Mouse (Mus musculus): ENCODE results near the gene Aldh5a1. TPM values are rescaled to one million over a fixed set of nuclear protein-coding genes. Genes with fewer than 3 reads are reported as not detected.
A peak's percentile ranks its signal among the peaks of the same experiment; 100 is the strongest.

Aldh5a1 gene
- total and polyA plus RNA-seq, 2 experiments from 2014 or later, result 15.4 to 45.8 TPM

DNA sequence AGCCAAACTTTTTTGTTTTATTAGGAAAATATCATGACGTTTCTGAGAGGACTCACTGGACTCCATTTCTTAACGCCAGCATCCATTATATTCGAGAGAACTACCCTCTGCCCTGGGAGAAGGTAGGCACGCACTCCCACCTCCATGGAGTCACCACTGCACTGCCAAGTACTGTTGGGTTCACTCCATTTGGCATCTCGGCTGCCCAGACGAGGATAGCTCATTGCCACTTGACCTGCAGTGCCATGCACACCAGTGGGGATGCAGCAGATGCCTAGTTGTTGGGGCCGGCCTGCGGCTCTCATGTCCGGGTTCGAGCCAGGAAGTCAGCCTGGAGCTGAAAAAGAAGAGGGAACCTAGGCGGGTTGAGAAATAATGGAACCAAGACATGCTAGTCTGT is 17.6 kb upstream of the Aldh5a1 start:
- H3K27me3 ChIP-seq (ENCODE audit: insufficient read depth, low read length), result no peaks in the 10 kb centered on the region
- TF ChIP-seq CTCF (IDR thresholded peaks at IDR 0.05), result no peak
- H3K4me2 ChIP-seq (ENCODE audit: low read depth, low read length, poor library complexity, severe bottlenecking), result no peak overlapping the region
- no peak overlapping the region for H3K9ac ChIP-seq (replicated peaks; ENCODE audit: low read length, poor library complexity, severe bottlenecking)
- DNase-seq (ENCODE audit: low spot score), result no peak
- no peak overlapping the region for H3K4me3 ChIP-seq (ENCODE audit: low read depth, low read length)
- ATAC-seq (ENCODE audit: low FRiP score), result no peak
- H3K4me1 ChIP-seq (ENCODE audit: insufficient read depth, low read length), result no peaks in the 10 kb centered on the region
- H3K27ac ChIP-seq (ENCODE audit: low read depth, low read length), result no peak overlapping the region
- no peaks in the 10 kb centered on the region for H3K36me3 ChIP-seq (ENCODE audit: insufficient read depth, low read length)
- H3K9me3 ChIP-seq (ENCODE audit: low read length), result no peaks in the 10 kb centered on the region
- WGBS, result 64% methylated on average over 11 of the region's 11 CpGs

DNA sequence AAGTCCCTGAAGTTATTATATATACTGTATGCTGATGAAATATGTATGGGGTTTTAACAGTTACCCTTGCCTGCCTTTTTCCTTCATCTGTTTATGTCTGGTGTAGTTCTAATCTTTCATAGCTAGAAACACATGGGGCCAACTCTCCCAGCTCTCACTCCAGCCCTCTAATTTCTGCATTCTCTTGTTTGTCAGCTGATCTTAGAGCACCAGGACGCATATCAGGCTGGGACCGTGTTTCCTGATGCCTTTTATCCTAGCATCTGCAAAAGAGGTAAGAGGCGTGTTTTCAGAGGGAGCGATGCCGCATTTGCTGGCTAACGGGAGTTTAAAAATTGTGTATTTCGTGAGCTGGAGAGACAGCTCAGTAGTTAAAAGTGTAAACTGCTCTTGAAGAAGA is 15.2 kb upstream of the Aldh5a1 start:
- WGBS, result 85% methylated on average over 7 of the region's 7 CpGs
- Histone ChIP-seq H3K27ac (ENCODE audit: low read depth, low read length) (no peak overlapping the region), H3K27me3 (ENCODE audit: insufficient read depth, low read length) (no peaks in the 10 kb centered on the region), H3K4me2 (ENCODE audit: low read depth, low read length, poor library complexity, severe bottlenecking) (no peak overlapping the region), H3K9ac (replicated peaks; ENCODE audit: low read length, poor library complexity, severe bottlenecking) (no peak overlapping the region), H3K36me3 (ENCODE audit: insufficient read depth, low read length) (no peaks in the 10 kb centered on the region), H3K9me3 (ENCODE audit: low read length) (no peaks in the 10 kb centered on the region), H3K4me3 (ENCODE audit: low read depth, low read length) (no peak overlapping the region), H3K4me1 (ENCODE audit: insufficient read depth, low read length) (no peaks in the 10 kb centered on the region)
- TF ChIP-seq CTCF (IDR thresholded peaks at IDR 0.05), result no peak
- no peak for DNase-seq (ENCODE audit: low spot score)
- no peak for ATAC-seq (ENCODE audit: low FRiP score)

DNA sequence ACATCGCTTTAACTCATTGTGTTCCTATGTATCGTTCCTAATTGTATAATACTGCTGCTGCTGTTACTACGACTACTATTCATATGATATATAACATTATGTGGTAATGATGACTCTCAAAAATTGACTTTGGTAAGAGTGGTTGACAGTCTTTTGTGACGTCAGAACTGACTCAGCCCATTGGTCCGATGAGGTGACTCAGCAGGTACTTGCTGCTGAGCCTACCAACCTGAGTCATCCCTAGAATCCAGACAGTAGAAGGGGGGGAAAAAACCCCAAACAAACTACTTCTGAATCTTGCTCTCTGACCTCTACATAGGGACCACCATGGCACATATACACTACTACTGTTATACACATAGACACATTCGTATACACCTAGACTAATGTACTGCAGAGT is 11.4 kb upstream of the Aldh5a1 start:
- Histone ChIP-seq H3K4me3 (ENCODE audit: low read depth, low read length) (no peak overlapping the region), H3K9ac (replicated peaks; ENCODE audit: low read length, poor library complexity, severe bottlenecking) (no peak overlapping the region), H3K4me2 (ENCODE audit: low read depth, low read length, poor library complexity, severe bottlenecking) (no peak overlapping the region), H3K9me3 (ENCODE audit: low read length) (no peaks in the 10 kb centered on the region), H3K27me3 (ENCODE audit: insufficient read depth, low read length) (no peaks in the 10 kb centered on the region), H3K36me3 (ENCODE audit: insufficient read depth, low read length) (no peaks in the 10 kb centered on the region), H3K4me1 (ENCODE audit: insufficient read depth, low read length) (no peaks in the 10 kb centered on the region), H3K27ac (ENCODE audit: low read depth, low read length) (no peak overlapping the region)
- TF ChIP-seq CTCF (IDR thresholded peaks at IDR 0.05), result no peak
- WGBS, result 90% methylated on average over 6 of the region's 6 CpGs
- no peak for DNase-seq (ENCODE audit: low spot score)
- no peak for ATAC-seq (ENCODE audit: low FRiP score)

GRCm38 (mm10) chr13:24947158-24947557 is 9.7 kb upstream of the Aldh5a1 start:
- DNase-seq (ENCODE audit: low spot score) (no peak), ATAC-seq (ENCODE audit: low FRiP score) (no peak)
- Histone ChIP-seq H3K36me3 (ENCODE audit: insufficient read depth, low read length) (no peaks in the 10 kb centered on the region), H3K27ac (ENCODE audit: low read depth, low read length) (no peak overlapping the region), H3K9me3 (ENCODE audit: low read length) (no peaks in the 10 kb centered on the region), H3K27me3 (ENCODE audit: insufficient read depth, low read length) (no peaks in the 10 kb centered on the region), H3K9ac (replicated peaks; ENCODE audit: low read length, poor library complexity, severe bottlenecking) (no peak overlapping the region), H3K4me2 (ENCODE audit: low read depth, low read length, poor library complexity, severe bottlenecking) (no peak overlapping the region), H3K4me1 (ENCODE audit: insufficient read depth, low read length) (no peaks in the 10 kb centered on the region), H3K4me3 (ENCODE audit: low read depth, low read length) (no peak overlapping the region)
- 87% methylated on average over 5 of the region's 5 CpGs for WGBS
- no peak for TF ChIP-seq CTCF (IDR thresholded peaks at IDR 0.05)

DNA sequence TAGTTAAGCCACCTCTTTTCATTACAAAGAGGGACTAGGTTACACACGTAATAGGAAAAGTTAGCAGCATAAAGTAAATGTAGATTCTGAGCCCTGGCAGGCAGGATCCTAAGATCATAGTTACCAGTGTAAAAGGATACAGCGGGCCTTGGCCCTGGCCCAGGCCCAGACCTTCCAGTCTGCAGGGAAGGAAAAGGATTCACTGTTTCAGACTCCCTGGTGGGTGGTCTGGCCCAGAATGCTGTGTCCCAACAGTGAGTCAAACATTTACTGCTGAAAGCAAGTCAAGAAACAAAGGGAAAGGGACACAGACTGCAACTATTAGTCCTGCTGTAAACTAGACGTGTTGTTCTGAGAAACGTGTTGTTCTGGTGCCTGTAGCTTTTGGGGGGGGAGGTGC is 8.1 kb upstream of the Aldh5a1 start:
- TF ChIP-seq CTCF (IDR thresholded peaks at IDR 0.05), result no peak
- no peak overlapping the region for H3K4me2 ChIP-seq (ENCODE audit: low read depth, low read length, poor library complexity, severe bottlenecking)
- no peaks in the 10 kb centered on the region for H3K9me3 ChIP-seq (ENCODE audit: low read length)
- no peak overlapping the region for H3K27ac ChIP-seq (ENCODE audit: low read depth, low read length)
- H3K4me1 ChIP-seq (ENCODE audit: insufficient read depth, low read length), result peaks cover 3% of the 10 kb centered on the region; the same call in 1 of the 2 replicates
- DNase-seq (ENCODE audit: low spot score) (peak; percentile 82), ATAC-seq (ENCODE audit: low FRiP score) (peak; percentile 79)
- H3K36me3 ChIP-seq (ENCODE audit: insufficient read depth, low read length), result no peaks in the 10 kb centered on the region
- WGBS, result 23% methylated on average over 4 of the region's 4 CpGs
- no peak overlapping the region for H3K9ac ChIP-seq (replicated peaks; ENCODE audit: low read length, poor library complexity, severe bottlenecking)
- no peaks in the 10 kb centered on the region for H3K27me3 ChIP-seq (ENCODE audit: insufficient read depth, low read length)
- H3K4me3 ChIP-seq (ENCODE audit: low read depth, low read length), result no peak overlapping the region

DNA sequence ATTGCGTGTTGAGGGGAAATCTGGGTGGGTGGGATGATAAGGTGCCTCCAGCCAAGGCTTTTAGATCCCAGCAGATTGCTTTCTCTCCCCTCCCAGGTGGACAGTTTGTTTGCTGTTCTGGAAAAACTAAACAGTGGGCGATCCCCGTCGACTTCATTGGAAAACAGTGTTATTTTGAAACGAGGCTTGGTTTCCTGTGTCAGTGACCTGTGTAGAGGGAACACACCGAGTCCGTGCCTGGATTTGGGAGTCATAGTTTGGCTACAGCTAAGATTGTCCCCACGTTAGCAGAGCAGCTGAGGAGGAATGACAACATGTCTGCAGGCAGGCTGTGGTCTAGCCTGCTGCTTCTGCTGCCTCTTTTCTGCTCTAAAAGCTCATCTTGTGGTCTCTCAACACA is 5.8 kb upstream of the Aldh5a1 start:
- Histone ChIP-seq H3K9me3 (ENCODE audit: low read length) (no peaks in the 10 kb centered on the region), H3K4me2 (ENCODE audit: low read depth, low read length, poor library complexity, severe bottlenecking) (no peak overlapping the region), H3K36me3 (ENCODE audit: insufficient read depth, low read length) (no peaks in the 10 kb centered on the region), H3K27me3 (ENCODE audit: insufficient read depth, low read length) (no peaks in the 10 kb centered on the region), H3K27ac (ENCODE audit: low read depth, low read length) (no peak overlapping the region), H3K4me3 (ENCODE audit: low read depth, low read length) (no peak overlapping the region), H3K4me1 (ENCODE audit: insufficient read depth, low read length) (peaks cover 6% of the 10 kb centered on the region; the same call in 1 of the 2 replicates), H3K9ac (replicated peaks; ENCODE audit: low read length, poor library complexity, severe bottlenecking) (no peak overlapping the region)
- no peak for TF ChIP-seq CTCF (IDR thresholded peaks at IDR 0.05)
- DNase-seq (ENCODE audit: low spot score) (no peak), ATAC-seq (ENCODE audit: low FRiP score) (no peak)
- 82% methylated on average over 8 of the region's 8 CpGs for WGBS
